Mouse (Mus musculus): ENCODE data around the gene Efna4. TPM values are rescaled to one million over a fixed set of nuclear protein-coding genes. Genes with fewer than 3 reads are reported as not detected.

The Efna4 gene
- polyA plus RNA-seq, 1 experiment from 2014 or later: 6.7 TPM

DNA sequence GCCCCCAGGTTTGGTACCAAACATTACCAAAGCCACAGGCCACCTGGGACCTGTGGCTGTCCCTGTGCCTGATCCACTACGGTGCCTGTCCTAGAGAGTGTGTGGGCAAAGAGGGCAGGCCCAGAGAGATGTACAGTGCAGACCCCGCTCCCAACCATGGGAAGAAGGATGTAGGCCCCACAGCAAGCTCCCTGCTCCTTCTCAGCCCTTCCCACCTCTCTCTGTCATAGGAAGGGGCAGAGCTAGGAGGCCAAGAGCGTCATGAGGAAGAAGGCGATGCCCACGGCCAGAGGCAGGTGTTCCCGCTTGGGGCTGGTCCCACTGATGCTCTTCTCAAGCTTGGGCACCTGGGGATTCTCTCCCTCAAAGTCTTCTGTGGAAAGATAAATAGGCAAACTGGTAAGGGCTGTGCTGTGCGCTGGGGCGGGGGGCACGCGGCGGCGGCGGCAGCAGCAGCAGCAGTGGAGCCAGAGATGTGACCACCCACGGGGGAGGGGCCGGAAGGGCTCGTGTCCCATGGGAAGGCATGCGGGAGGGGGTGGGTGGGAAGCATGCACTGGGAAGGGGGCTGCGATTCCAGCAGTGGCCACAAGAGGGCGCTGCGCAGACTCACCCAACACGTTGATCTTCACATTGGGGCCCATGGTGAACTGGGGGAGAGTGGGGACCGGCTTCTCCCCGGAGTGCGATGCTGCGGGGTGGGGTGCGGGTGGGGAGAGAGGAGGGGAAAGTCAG lies 22.5 kb downstream of the Efna4 start:
- Histone ChIP-seq H3K9me3 (ENCODE audit: control insufficient read depth, low read length) (no peaks in the 10 kb centered on the region), H3K9ac (ENCODE audit: low read length) (peak overlapping the region; percentile 66), H3K36me3 (ENCODE audit: control insufficient read depth, insufficient read depth, low read length) (no peaks in the 10 kb centered on the region), H3K4me1 (ENCODE audit: control insufficient read depth in 2 of 2, insufficient read depth in 2 of 2, low read length in 2 of 2) (peaks cover 30 to 40% of the 10 kb centered on the region in 2 experiments), H3K4me3 (ENCODE audit: control insufficient read depth in 1 of 2, insufficient read depth in 1 of 2, low read depth in 1 of 2, low read length in 2 of 2) (peak overlapping the region; percentile 28 to 37), H3K27me3 (ENCODE audit: control insufficient read depth, insufficient read depth, low read length) (peaks cover 33% of the 10 kb centered on the region), H3K4me2 (ENCODE audit: low read length) (peak overlapping the region; percentile 67), H3K27ac (replicated peaks in 1 of 2; ENCODE audit: control insufficient read depth in 1 of 2, insufficient read depth in 1 of 2, low read depth in 2 of 2, low read length in 2 of 2) (no peak overlapping the region)
- peak; percentile 17; the same call in 1 of the 2 replicates for ATAC-seq (ENCODE audit: insufficient number of reproducible peaks, insufficient read depth, low FRiP score, low read depth)
- WGBS: 11% methylated on average over 21 of the region's 26 CpGs

DNA sequence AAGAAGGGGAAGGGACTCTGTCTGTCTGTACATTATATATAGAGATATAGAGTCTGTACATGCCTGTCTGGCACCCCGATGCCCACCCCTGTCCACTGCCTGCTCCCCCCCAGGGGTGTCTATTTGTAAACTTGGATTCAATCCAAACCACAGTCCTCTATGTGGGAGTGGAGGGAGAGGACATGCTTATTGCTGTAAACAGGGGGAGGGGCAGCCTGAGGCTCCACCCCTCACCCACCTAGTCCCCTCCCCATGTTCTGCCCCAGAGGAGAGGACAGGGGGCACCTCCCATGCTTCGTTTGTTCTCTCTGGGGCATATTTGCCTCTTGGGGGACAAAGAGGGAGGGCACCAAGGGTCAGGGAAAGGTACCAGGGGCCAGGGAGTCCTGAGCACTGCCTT lies 23.0 kb downstream of the Efna4 start:
- Histone ChIP-seq H3K4me1 (ENCODE audit: control insufficient read depth in 2 of 2, insufficient read depth in 2 of 2, low read length in 2 of 2) (peaks cover 26 to 34% of the 10 kb centered on the region in 2 experiments), H3K9me3 (ENCODE audit: control insufficient read depth, low read length) (no peaks in the 10 kb centered on the region), H3K36me3 (ENCODE audit: control insufficient read depth, insufficient read depth, low read length) (no peaks in the 10 kb centered on the region), H3K9ac (ENCODE audit: low read length) (0 out of 2 replicates have a peak overlapping the region, but pooled peaks have one; percentile 66), H3K27ac (replicated peaks in 1 of 2; ENCODE audit: control insufficient read depth in 1 of 2, insufficient read depth in 1 of 2, low read depth in 2 of 2, low read length in 2 of 2) (no peak overlapping the region), H3K4me3 (ENCODE audit: control insufficient read depth in 1 of 2, insufficient read depth in 1 of 2, low read depth in 1 of 2, low read length in 2 of 2) (no peak overlapping the region), H3K4me2 (ENCODE audit: low read length) (peak overlapping the region; percentile 67), H3K27me3 (ENCODE audit: control insufficient read depth, insufficient read depth, low read length) (peaks cover 28% of the 10 kb centered on the region)
- 0 out of 2 replicates have a peak, but pooled peaks have one; percentile 3 for ATAC-seq (ENCODE audit: insufficient number of reproducible peaks, insufficient read depth, low FRiP score, low read depth)
- 52% methylated on average over 2 of the region's 2 CpGs for WGBS

DNA sequence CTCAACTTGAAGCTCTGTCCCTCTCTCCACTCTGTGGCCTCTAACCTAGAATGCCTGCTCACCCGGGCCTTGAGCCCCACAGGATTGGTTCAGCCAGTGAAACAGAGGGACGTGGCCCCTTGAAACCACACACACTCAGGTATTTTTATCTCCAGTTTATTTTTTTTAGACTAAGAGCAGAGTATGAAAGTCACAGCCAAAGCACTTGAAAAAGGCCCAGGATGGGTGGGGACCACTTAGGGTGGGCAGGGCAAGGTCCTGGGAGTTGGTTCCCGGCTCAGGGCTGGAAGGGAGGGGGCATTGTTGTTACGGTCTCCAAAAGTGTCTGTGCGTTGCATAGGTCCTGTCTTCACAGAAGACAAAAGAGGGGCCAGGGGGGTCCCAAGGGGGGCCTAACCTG lies 23.5 kb downstream of the Efna4 start:
- no peak overlapping the region for H3K27ac ChIP-seq (replicated peaks in 1 of 2; ENCODE audit: control insufficient read depth in 1 of 2, insufficient read depth in 1 of 2, low read depth in 2 of 2, low read length in 2 of 2)
- H3K4me2 ChIP-seq (ENCODE audit: low read length): no peak overlapping the region
- no peaks in the 10 kb centered on the region for H3K9me3 ChIP-seq (ENCODE audit: control insufficient read depth, low read length)
- no peak overlapping the region for H3K9ac ChIP-seq (ENCODE audit: low read length)
- H3K27me3 ChIP-seq (ENCODE audit: control insufficient read depth, insufficient read depth, low read length): peaks cover 23% of the 10 kb centered on the region
- 41% methylated on average over 5 of the region's 5 CpGs for WGBS
- peaks cover 23 to 30% of the 10 kb centered on the region in 2 experiments for H3K4me1 ChIP-seq (ENCODE audit: control insufficient read depth in 2 of 2, insufficient read depth in 2 of 2, low read length in 2 of 2)
- no peak for ATAC-seq (ENCODE audit: insufficient number of reproducible peaks, insufficient read depth, low FRiP score, low read depth)
- H3K36me3 ChIP-seq (ENCODE audit: control insufficient read depth, insufficient read depth, low read length): no peaks in the 10 kb centered on the region
- no peak overlapping the region for H3K4me3 ChIP-seq (ENCODE audit: control insufficient read depth in 1 of 2, insufficient read depth in 1 of 2, low read depth in 1 of 2, low read length in 2 of 2)

DNA sequence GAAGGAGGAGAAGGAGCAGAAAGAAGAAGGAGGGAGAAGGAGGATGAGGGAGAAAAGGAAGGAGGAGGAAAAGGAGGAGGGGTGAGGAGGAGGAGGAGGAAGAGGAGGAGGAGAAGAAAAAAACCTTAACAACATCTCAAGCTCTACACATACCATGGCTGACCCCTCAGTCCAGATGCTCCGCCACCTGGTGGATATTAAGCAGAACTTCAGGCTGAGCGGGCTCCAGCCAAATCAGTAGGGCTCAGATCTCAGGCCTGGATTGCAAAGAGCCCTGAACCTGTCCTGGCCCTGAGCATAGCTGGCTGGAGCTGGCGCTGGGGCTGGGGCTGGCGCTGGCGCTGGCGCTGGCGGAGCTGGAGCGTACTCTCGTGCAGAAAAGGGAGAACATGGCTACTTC lies 29.7 kb downstream of the Efna4 start:
- no peak overlapping the region for H3K4me3 ChIP-seq (ENCODE audit: control insufficient read depth in 1 of 2, insufficient read depth in 1 of 2, low read depth in 1 of 2, low read length in 2 of 2)
- peak; percentile 44; the same call in 1 of the 2 replicates for ATAC-seq (ENCODE audit: insufficient number of reproducible peaks, insufficient read depth, low FRiP score, low read depth)
- H3K27ac ChIP-seq (replicated peaks in 1 of 2; ENCODE audit: control insufficient read depth in 1 of 2, insufficient read depth in 1 of 2, low read depth in 2 of 2, low read length in 2 of 2): no peak overlapping the region
- H3K9me3 ChIP-seq (ENCODE audit: control insufficient read depth, low read length): no peaks in the 10 kb centered on the region
- no peaks in the 10 kb centered on the region for H3K36me3 ChIP-seq (ENCODE audit: control insufficient read depth, insufficient read depth, low read length)
- no peaks in the 10 kb centered on the region for H3K4me1 ChIP-seq (ENCODE audit: control insufficient read depth in 2 of 2, insufficient read depth in 2 of 2, low read length in 2 of 2)
- H3K9ac ChIP-seq (ENCODE audit: low read length): no peak overlapping the region
- 2% methylated on average over 9 of the region's 9 CpGs for WGBS
- H3K4me2 ChIP-seq (ENCODE audit: low read length): no peak overlapping the region
- H3K27me3 ChIP-seq (ENCODE audit: control insufficient read depth, insufficient read depth, low read length): no peaks in the 10 kb centered on the region

DNA sequence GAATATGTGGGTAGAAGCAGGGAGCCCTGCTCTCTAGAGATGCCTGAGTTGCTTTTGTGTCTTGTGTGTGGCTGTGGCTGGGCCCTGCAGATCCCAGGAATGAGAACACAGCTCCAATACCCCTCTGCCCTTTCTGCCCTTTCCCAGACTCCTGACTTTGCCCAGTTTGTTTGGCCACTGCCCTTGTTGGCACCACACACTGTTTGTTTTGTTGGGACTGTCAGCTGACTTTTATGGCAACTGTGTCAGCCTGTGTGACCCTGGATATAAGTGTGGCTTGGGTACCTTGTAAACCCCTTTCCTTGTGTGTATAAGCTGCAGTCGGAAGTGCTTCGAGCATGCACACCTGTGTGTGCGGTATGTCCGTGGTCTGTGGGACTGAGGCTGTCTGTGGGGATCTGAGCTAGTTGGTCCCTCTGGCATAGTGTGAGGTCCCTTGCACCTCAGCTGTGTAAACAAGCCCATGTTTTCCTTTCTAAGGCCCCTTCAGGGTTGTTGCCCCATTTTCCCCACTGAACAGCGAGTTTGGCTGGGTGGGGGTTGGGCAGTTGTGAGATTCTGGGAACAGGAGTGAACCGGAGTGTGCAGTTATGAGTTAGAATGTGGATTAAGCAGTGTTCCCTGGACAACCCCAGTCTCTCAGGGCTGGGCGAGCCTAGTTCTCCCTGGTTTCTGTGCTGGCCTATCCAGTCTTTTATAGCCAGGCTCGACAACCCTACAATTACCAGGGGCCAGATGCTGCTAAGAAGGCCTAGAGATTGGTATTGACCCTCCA lies 32.1 kb downstream of the Efna4 start:
- Histone ChIP-seq H3K27ac (replicated peaks in 1 of 2; ENCODE audit: control insufficient read depth in 1 of 2, insufficient read depth in 1 of 2, low read depth in 2 of 2, low read length in 2 of 2) (no peak overlapping the region), H3K4me2 (ENCODE audit: low read length) (no peak overlapping the region), H3K9me3 (ENCODE audit: control insufficient read depth, low read length) (no peaks in the 10 kb centered on the region), H3K4me3 (ENCODE audit: control insufficient read depth in 1 of 2, insufficient read depth in 1 of 2, low read depth in 1 of 2, low read length in 2 of 2) (no peak overlapping the region), H3K4me1 (ENCODE audit: control insufficient read depth in 2 of 2, insufficient read depth in 2 of 2, low read length in 2 of 2) (no peaks in the 10 kb centered on the region), H3K9ac (ENCODE audit: low read length) (no peak overlapping the region), H3K27me3 (ENCODE audit: control insufficient read depth, insufficient read depth, low read length) (no peaks in the 10 kb centered on the region), H3K36me3 (ENCODE audit: control insufficient read depth, insufficient read depth, low read length) (no peaks in the 10 kb centered on the region)
- 73% methylated on average over 8 of the region's 8 CpGs for WGBS
- no peak for ATAC-seq (ENCODE audit: insufficient number of reproducible peaks, insufficient read depth, low FRiP score, low read depth)

DNA sequence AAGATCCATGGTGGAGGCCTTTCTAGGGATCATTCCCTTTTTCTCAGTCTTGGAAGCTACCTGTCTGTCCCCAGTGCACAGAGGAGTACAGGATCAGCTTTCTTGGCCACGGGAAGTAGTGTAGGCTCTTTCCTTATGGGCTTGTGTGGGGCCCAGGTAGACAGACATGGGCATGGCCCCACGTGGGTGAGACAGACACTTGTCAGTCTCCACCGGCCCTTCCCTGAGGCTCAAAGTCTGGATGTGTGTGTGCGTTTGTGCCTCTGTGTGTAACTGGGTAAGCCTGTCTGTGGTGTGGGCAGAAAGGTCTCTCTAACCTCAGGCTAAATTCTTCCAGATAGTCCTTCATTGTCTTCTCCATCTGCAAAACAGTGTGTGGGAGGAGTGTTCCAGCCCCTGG lies 32.7 kb downstream of the Efna4 start:
- Histone ChIP-seq H3K9ac (ENCODE audit: low read length) (no peak overlapping the region), H3K27ac (replicated peaks in 1 of 2; ENCODE audit: control insufficient read depth in 1 of 2, insufficient read depth in 1 of 2, low read depth in 2 of 2, low read length in 2 of 2) (no peak overlapping the region), H3K4me1 (ENCODE audit: control insufficient read depth in 2 of 2, insufficient read depth in 2 of 2, low read length in 2 of 2) (peaks cover 0 to 1% of the 10 kb centered on the region in 2 experiments; a peak in 1 of 4 replicates), H3K4me2 (ENCODE audit: low read length) (no peak overlapping the region), H3K36me3 (ENCODE audit: control insufficient read depth, insufficient read depth, low read length) (no peaks in the 10 kb centered on the region), H3K9me3 (ENCODE audit: control insufficient read depth, low read length) (no peaks in the 10 kb centered on the region), H3K4me3 (ENCODE audit: control insufficient read depth in 1 of 2, insufficient read depth in 1 of 2, low read depth in 1 of 2, low read length in 2 of 2) (no peak overlapping the region), H3K27me3 (ENCODE audit: control insufficient read depth, insufficient read depth, low read length) (0 out of 2 replicates have a peak, but pooled peaks cover 2% of the 10 kb centered on the region)
- WGBS: 57% methylated on average over 4 of the region's 4 CpGs
- no peak for ATAC-seq (ENCODE audit: insufficient number of reproducible peaks, insufficient read depth, low FRiP score, low read depth)

DNA sequence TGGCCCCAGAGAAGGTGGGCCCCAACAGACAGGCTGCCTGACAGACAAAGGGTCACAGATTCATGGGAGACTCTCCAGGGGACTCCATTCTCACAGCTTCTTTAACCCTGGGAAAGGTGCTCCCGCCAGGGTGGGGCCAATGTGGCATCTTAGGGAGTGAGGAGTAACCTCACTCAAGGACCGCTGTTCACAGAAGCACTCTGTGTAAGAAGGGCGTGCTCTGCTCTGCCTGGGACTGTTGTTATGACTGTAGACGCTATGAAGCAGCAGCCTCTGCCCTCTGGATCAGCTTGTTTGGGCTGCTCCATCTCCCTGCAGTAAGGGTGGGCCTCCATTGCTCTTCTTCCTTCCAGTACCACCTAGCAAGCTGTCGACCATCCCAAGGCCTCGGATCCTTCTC lies 33.4 kb downstream of the Efna4 start:
- ATAC-seq (ENCODE audit: insufficient number of reproducible peaks, insufficient read depth, low FRiP score, low read depth): no peak
- WGBS: 53% methylated on average over 6 of the region's 6 CpGs

More for the DNA sequence above, 33.4 kb downstream of the Efna4 start:
- Histone ChIP-seq H3K9ac (ENCODE audit: low read length) (no peak overlapping the region), H3K4me1 (ENCODE audit: control insufficient read depth in 2 of 2, insufficient read depth in 2 of 2, low read length in 2 of 2) (peaks cover 1 to 5% of the 10 kb centered on the region in 2 experiments; a peak in 2 of 4 replicates), H3K4me2 (ENCODE audit: low read length) (no peak overlapping the region), H3K9me3 (ENCODE audit: control insufficient read depth, low read length) (no peaks in the 10 kb centered on the region), H3K4me3 (ENCODE audit: control insufficient read depth in 1 of 2, insufficient read depth in 1 of 2, low read depth in 1 of 2, low read length in 2 of 2) (no peak overlapping the region), H3K27me3 (ENCODE audit: control insufficient read depth, insufficient read depth, low read length) (0 out of 2 replicates have a peak, but pooled peaks cover 4% of the 10 kb centered on the region), H3K27ac (replicated peaks in 1 of 2; ENCODE audit: control insufficient read depth in 1 of 2, insufficient read depth in 1 of 2, low read depth in 2 of 2, low read length in 2 of 2) (no peak overlapping the region), H3K36me3 (ENCODE audit: control insufficient read depth, insufficient read depth, low read length) (no peaks in the 10 kb centered on the region)

All from heart, embryonic 14.5 days (tissue).